Mouse (Mus musculus) layer of hippocampus, postnatal 36 days (tissue): ENCODE data around the gene Xylt2. TPM values are rescaled to one million over a fixed set of nuclear protein-coding genes. Genes with fewer than 3 reads are reported as not detected.

Experiments
- total RNA-seq, 2 experiments: library from RNA; stranded (reverse); gene quantifications; 2 replicates each; pipeline ENCODE4 v1.2.3; 2021

Xylt2 gene
- total RNA-seq, 2 experiments from 2014 or later: 23.0 to 26.1 TPM

Other genes with a start within 250 kb of the Xylt2 start
- 10 to 100 TPM; 65.7 to 81.0 TPM for gene Cacna1g, start 203.3 kb downstream of the Xylt2 start, total RNA-seq
- under 1 TPM in 1 of 2 experiments, not detected in 1; 0.45 TPM for gene Spata20, start 191.3 kb downstream of the Xylt2 start, total RNA-seq
- gene Epn3, start 177.5 kb downstream of the Xylt2 start, total RNA-seq: 1 to 10 TPM; 1.4 to 1.8 TPM
- 1 to 10 TPM; 2.8 to 3.6 TPM for gene Mycbpap, start 155.8 kb downstream of the Xylt2 start, total RNA-seq
- 1 to 10 TPM; 9.0 to 9.8 TPM for gene Rsad1, start 128.3 kb downstream of the Xylt2 start, total RNA-seq
- gene Chad, start 112.5 kb downstream of the Xylt2 start, total RNA-seq: under 1 TPM; 0.27 to 0.53 TPM
- 10 to 100 TPM; 15.1 to 17.1 TPM for gene Acsf2, start 75.6 kb downstream of the Xylt2 start, total RNA-seq
- 10 to 100 TPM; 78.7 to 81.1 TPM for gene Lrrc59, start 47.7 kb downstream of the Xylt2 start, total RNA-seq
- gene Mrpl27, start 23.7 kb downstream of the Xylt2 start, total RNA-seq: 10 to 100 TPM; 67.1 to 68.9 TPM
- not detected for gene Eme1, start 23.6 kb downstream of the Xylt2 start, total RNA-seq
- not detected for gene Gm11541, start 27.0 kb upstream of the Xylt2 start, total RNA-seq
- under 1 TPM in 1 of 2 experiments, not detected in 1; 0.53 TPM for gene Cdc34b, start 64.3 kb upstream of the Xylt2 start, total RNA-seq
- gene Tmem92, start 105.2 kb upstream of the Xylt2 start, total RNA-seq: not detected